Mouse (Mus musculus): ENCODE data around the gene Esrp2.
A peak's percentile ranks its signal among the peaks of the same experiment; 100 is the strongest.

The Esrp2 gene

GRCm38 (mm10) chr8:106126055-106126454 is 10.7 kb downstream of the Esrp2 start:
- DNase-seq (ENCODE audit: low read depth, low spot score) = no peak

DNA sequence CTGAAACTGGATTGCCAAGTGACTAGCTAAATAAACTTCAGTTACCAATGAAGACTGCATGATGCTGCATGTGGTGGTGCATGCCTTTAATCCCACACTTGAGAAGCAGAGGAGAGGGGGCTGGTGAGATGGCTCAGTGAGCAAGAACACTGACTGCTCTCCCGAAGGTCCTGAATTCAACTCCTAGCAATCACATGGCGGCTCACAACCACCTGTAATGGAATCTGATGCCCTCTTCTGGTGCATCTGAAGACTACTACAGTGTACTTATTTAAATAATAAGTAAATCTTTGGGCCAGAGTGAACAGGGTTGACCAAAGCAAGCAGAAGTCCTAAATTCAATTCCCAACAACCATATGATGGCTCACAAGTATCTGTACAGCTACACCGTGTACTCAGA is 13.3 kb downstream of the Esrp2 start:
- no peak for DNase-seq (ENCODE audit: low read depth, low spot score)

DNA sequence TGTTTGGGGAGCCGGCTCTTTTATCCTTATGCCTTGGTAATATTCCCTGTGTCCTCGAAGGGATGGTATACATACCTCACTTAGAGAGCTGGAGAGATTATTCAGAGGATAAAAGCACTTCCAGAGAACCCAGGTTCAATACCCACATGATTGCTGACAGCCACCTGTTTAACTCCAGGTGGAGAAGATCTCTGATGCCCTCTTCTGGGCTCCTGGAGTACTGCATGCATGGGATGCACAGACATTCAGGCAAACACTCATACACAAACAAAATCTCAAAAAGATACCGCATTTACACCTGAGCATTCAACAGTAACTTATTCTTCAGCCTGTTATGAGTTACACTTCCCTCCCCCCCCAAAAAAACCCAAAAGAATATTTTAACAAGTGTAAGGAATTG is 20.9 kb downstream of the Esrp2 start:
- peak; percentile 40 for DNase-seq (ENCODE audit: low read depth, low spot score)

DNA sequence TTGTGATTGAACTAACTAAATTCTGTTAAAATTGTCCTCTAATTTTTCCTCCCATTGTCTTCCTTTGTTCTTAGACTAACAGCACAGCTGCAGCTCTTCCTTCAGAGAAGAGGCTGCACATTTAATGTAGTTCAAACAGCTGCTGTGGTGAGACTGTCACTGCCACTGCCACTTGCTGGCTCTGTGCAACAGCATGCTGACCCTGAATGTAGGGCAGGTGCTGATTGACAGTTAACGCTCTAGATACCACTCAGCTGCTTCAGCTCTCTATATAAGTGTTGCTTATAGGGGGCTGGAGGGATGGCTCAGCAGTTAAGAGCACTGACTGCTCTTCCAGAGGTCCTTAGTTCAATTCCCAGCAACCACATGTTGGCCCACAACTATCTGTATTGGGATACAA is 24.3 kb downstream of the Esrp2 start:
- DNase-seq (ENCODE audit: low read depth, low spot score) = no peak

- DNase-seq (ENCODE audit: low read depth, low spot score) = no peak
Observed at GRCm38 (mm10) chr8:106112041-106112440, 24.7 kb downstream of the Esrp2 start.

GRCm38 (mm10) chr8:106108729-106109128 is 28.0 kb downstream of the Esrp2 start:
- DNase-seq (ENCODE audit: low read depth, low spot score) = no peak

DNA sequence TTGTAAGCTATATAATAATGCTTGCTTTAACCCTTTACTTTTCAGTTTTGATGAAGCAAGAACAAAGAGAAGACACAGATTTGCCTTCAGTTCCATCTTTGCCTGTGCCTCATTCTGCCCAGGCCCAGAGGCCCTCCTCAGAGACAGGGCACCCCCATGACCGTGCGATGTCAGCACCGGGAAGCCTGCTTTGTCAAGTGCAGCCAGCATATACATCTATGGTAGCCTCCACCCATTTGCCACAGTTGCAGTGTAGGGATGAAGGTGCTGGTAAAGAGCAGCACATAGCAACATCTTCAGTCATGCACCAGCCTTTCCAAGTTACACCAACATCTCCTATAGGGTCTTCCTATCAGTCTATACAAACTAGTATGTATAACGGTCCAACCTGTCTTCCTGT is 28.7 kb downstream of the Esrp2 start:
- no peak for DNase-seq (ENCODE audit: low read depth, low spot score)

GRCm38 (mm10) chr8:106106193-106106592 is 30.6 kb downstream of the Esrp2 start:
- no peak for DNase-seq (ENCODE audit: low read depth, low spot score)

- DNase-seq (ENCODE audit: low read depth, low spot score) = no peak
Observed at GRCm38 (mm10) chr8:106103888-106104287, 32.9 kb downstream of the Esrp2 start.

DNA sequence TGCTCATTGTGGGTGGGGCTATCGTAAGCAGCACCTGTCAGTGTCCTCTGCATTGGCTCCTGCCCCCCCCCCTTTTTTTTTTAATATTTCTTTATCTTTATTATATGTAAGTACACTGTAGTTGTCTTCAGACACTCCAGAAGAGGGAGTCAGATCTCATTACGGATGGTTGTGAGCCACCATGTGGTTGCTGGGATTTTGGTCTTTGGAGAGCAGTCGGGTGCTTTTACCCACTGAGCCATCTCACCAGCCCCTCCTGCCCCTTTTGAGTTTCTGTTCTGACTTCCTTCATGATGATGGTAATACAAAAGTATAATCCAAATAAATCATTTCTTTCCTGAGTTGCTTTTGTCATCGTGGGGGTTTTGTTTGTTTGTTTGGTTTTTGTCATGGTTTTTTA is 34.5 kb downstream of the Esrp2 start:
- no peak for DNase-seq (ENCODE audit: low read depth, low spot score)
